Comparison of ENCODE assay signal across 8 mouse cellular contexts in genomic region chr12:3781482-3781881, GRCm38 (mm10). TPM values are rescaled to one million over a fixed set of nuclear protein-coding genes. Genes with fewer than 3 reads are reported as not detected.
DNase-seq lines count a peak whose midpoint lies in the region; ATAC-seq and TF ChIP-seq lines count a peak whose summit lies in the region.

No protein-coding gene starts in this region.

- H3K36me3 ChIP-seq in forebrain, embryonic 16.5 days (ENCODE audit: control insufficient read depth, insufficient read depth), result no peaks in the 10 kb centered on the region
- H3K36me3 ChIP-seq in lung, embryonic 14.5 days (ENCODE audit: insufficient read depth), result no peaks in the 10 kb centered on the region
- H3K36me3 ChIP-seq in thymus, adult 2 months (ENCODE audit: control insufficient read depth, insufficient read depth, low read length), result no peaks in the 10 kb centered on the region

- intact Hi-C loops in heart, postnatal 36 days (cut with DNase I), result loop anchor here (2.0 kb wide), 1 partner anchor 17 kb away; no protein-coding TSS in a partner anchor

- peaks cover 24% of the 10 kb centered on the region for H3K4me1 ChIP-seq in forebrain, embryonic 16.5 days (replicated peaks; ENCODE audit: control insufficient read depth, insufficient read depth, low read length)
- peaks cover 63% of the 10 kb centered on the region for H3K4me1 ChIP-seq in lung, embryonic 14.5 days (ENCODE audit: insufficient read depth)
- H3K4me1 ChIP-seq in olfactory bulb, adult 2 months (ENCODE audit: control insufficient read depth, insufficient read depth, low read length), result peaks cover 40% of the 10 kb centered on the region
- H3K4me1 ChIP-seq in thymus, adult 2 months (replicated peaks; ENCODE audit: control insufficient read depth, insufficient read depth, low read length), result peaks cover 24% of the 10 kb centered on the region

- TF ChIP-seq CTCF in lung, embryonic 14.5 days (IDR thresholded peaks at IDR 0.05; ENCODE audit: low read depth), result peak; percentile 99
- TF ChIP-seq CTCF in olfactory bulb, adult 2 months (IDR thresholded peaks at IDR 0.05; ENCODE audit: insufficient read depth, low read depth, low read length), result peak; percentile 92
- TF ChIP-seq CTCF in thymus, adult 2 months (IDR thresholded peaks at IDR 0.05; ENCODE audit: borderline replicate concordance, control insufficient read depth, extremely low read depth, insufficient read depth, low read length, poor library complexity), result peak; percentile 97

- peak; percentile 63 for ATAC-seq in forebrain, embryonic 16.5 days
- ATAC-seq in lung, embryonic 14.5 days (ENCODE audit: insufficient read depth), result peak; percentile 84

- no peaks in the 10 kb centered on the region for H3K27me3 ChIP-seq in forebrain, embryonic 16.5 days (replicated peaks; ENCODE audit: control insufficient read depth, insufficient read depth, low read length)
- H3K27me3 ChIP-seq in lung, embryonic 14.5 days (ENCODE audit: insufficient read depth, low read length), result no peaks in the 10 kb centered on the region
- H3K27me3 ChIP-seq in thymus, adult 2 months (ENCODE audit: control insufficient read depth, insufficient read depth, low read length), result no peaks in the 10 kb centered on the region

- H3K4me3 ChIP-seq in forebrain, embryonic 16.5 days (replicated peaks; ENCODE audit: low read length), result no peak overlapping the region
- no peak overlapping the region for H3K4me3 ChIP-seq in lung, embryonic 14.5 days (ENCODE audit: low read depth, low read length)
- no peak overlapping the region for H3K4me3 ChIP-seq in olfactory bulb, adult 2 months (ENCODE audit: insufficient read depth, low read depth, low read length)
- H3K4me3 ChIP-seq in thymus, adult 2 months (ENCODE audit: control insufficient read depth, insufficient read depth, low read length), result no peak overlapping the region

- WGBS in forebrain, embryonic 16.5 days, result 12% methylated on average over 8 of the region's 8 CpGs
- 1% methylated on average over 8 of the region's 8 CpGs for WGBS in lung, embryonic 14.5 days
- WGBS in olfactory bulb, adult 2 months, result 16% methylated on average over 8 of the region's 8 CpGs
- 6% methylated on average over 8 of the region's 8 CpGs for WGBS in thymus, adult 2 months

- H3K4me2 ChIP-seq in forebrain, embryonic 16.5 days (ENCODE audit: low read length), result no peak overlapping the region
- peak overlapping the region; percentile 35 for H3K4me2 ChIP-seq in lung, embryonic 14.5 days

- no peaks in the 10 kb centered on the region for H3K9me3 ChIP-seq in forebrain, embryonic 16.5 days (ENCODE audit: control insufficient read depth, low read length)
- no peaks in the 10 kb centered on the region for H3K9me3 ChIP-seq in lung, embryonic 14.5 days (ENCODE audit: low read depth, low read length)

- peak; percentile 90 for DNase-seq in ES-CJ7 (ENCODE audit: low read depth, low spot score)
- peak; percentile 74 for DNase-seq in cerebellum, adult 11 months
- peak; percentile 91 to 96 for DNase-seq in heart, postnatal 36 days
- DNase-seq in layer of hippocampus, adult 8-10 months (ENCODE audit: low spot score in 2 of 2), result peak; percentile 78 to 84
- peak; percentile 95 for DNase-seq in lung, embryonic 14.5 days
- peak; percentile 92 for DNase-seq in thymus, adult 2 months

- H3K9ac ChIP-seq in forebrain, embryonic 16.5 days (replicated peaks; ENCODE audit: low read depth, low read length), result no peak overlapping the region
- no peak overlapping the region; the same call in 1 of the 2 replicates for H3K9ac ChIP-seq in lung, embryonic 14.5 days

- H3K27ac ChIP-seq in forebrain, embryonic 16.5 days (ENCODE audit: low read length), result no peak overlapping the region
- H3K27ac ChIP-seq in lung, embryonic 14.5 days (ENCODE audit: low read depth), result peak overlapping the region; percentile 98
- peak overlapping the region; percentile 92 for H3K27ac ChIP-seq in olfactory bulb, adult 2 months (ENCODE audit: insufficient read depth, low read depth, low read length)
- H3K27ac ChIP-seq in thymus, adult 2 months (ENCODE audit: control insufficient read depth, insufficient read depth, low read length), result peak overlapping the region; percentile 42; the same call in 1 of the 2 replicates

- no peak for TF ChIP-seq POLR2A in olfactory bulb, adult 2 months (IDR thresholded peaks at IDR 0.05; ENCODE audit: insufficient read depth, low read depth, low read length)
- TF ChIP-seq POLR2A in thymus, adult 2 months (IDR thresholded peaks at IDR 0.05; ENCODE audit: control insufficient read depth, extremely low read depth, insufficient read depth, low read length, poor library complexity), result 0 out of 2 replicates have a peak, but pooled peaks have one; percentile 36

RNA-seq across cellular contexts. Expression of gene Dnmt3a, which starts 24.3 kb away (rescaled TPM):
- 86.3 and 86.6 TPM in 2 replicates for polyA plus RNA-seq in forebrain, embryonic 16.5 days (2015; fragmentation: Nextera tagmentation; extraction: Ambion mirVana)
- 10 to 100 TPM; 71.7 to 75.8 TPM for total RNA-seq in heart, postnatal 36 days (2021)
- 10 to 100 TPM; 74.0 to 91.8 (median 80.6) TPM for total RNA-seq in layer of hippocampus, adult 8-10 months (2022)
- polyA plus RNA-seq in lung, embryonic 14.5 days (2014; fragmentation: Nextera tagmentation; extraction: Ambion mirVana), result 88.0 and 95.5 TPM in 2 replicates
- not detected in 2 replicates for polyA plus RNA-seq in olfactory bulb, adult 2 months (2012; ENCODE audit: insufficient read depth, insufficient read length, low replicate concordance, missing spikeins)
- polyA plus RNA-seq in thymus, adult 2 months (2012; rRNA removed), result 40.9 and 55.1 TPM in 2 replicates
